Mouse (Mus musculus) heart, adult 9 months (tissue): Measurements from ENCODE around the gene Cped1.

Experiments used
- DNase-seq, 2 experiments: peaks; one replicate each; pipeline ENCODE4 v3.0.0; 2022; ENCODE audit warnings: low spot score in 2 of 2

Cped1 gene

GRCm38 (mm10) chr6:22168388-22168787 is 182.7 kb downstream of the Cped1 start:
- DNase-seq: no peak

- DNase-seq: no peak
Observed at GRCm38 (mm10) chr6:22178721-22179295, 193.1 kb downstream of the Cped1 start.

GRCm38 (mm10) chr6:22180316-22180715 is 194.6 kb downstream of the Cped1 start:
- DNase-seq: no peak

- DNase-seq: no peak
Observed at GRCm38 (mm10) chr6:22186967-22187366, 201.3 kb downstream of the Cped1 start.

GRCm38 (mm10) chr6:22189346-22190335 is 203.9 kb downstream of the Cped1 start:
- no peak for DNase-seq

GRCm38 (mm10) chr6:22198603-22199002 is 212.9 kb downstream of the Cped1 start:
- no peak for DNase-seq

GRCm38 (mm10) chr6:22199473-22199872 is 213.8 kb downstream of the Cped1 start:
- no peak for DNase-seq

- no peak for DNase-seq
Observed at GRCm38 (mm10) chr6:22200133-22200532, 214.4 kb downstream of the Cped1 start.

- no peak for DNase-seq
Observed at GRCm38 (mm10) chr6:22201879-22202278, 216.2 kb downstream of the Cped1 start.

- DNase-seq: no peak
Observed at GRCm38 (mm10) chr6:22205030-22205750, 219.5 kb downstream of the Cped1 start.

- no peak for DNase-seq
Observed at GRCm38 (mm10) chr6:22205751-22206121, 220.0 kb downstream of the Cped1 start.

GRCm38 (mm10) chr6:22206179-22206578 is 220.5 kb downstream of the Cped1 start:
- no peak for DNase-seq

GRCm38 (mm10) chr6:22206630-22207293 is 221.0 kb downstream of the Cped1 start:
- peak in 1 of 2 experiments; percentile 21 for DNase-seq

GRCm38 (mm10) chr6:22212158-22212557 is 226.4 kb downstream of the Cped1 start:
- no peak for DNase-seq

GRCm38 (mm10) chr6:22213187-22213586 is 227.5 kb downstream of the Cped1 start:
- no peak for DNase-seq

- no peak for DNase-seq
Observed at GRCm38 (mm10) chr6:22213813-22214212, 228.1 kb downstream of the Cped1 start.

- DNase-seq: no peak
Observed at GRCm38 (mm10) chr6:22214665-22215064, 228.9 kb downstream of the Cped1 start.

GRCm38 (mm10) chr6:22216276-22216973 is 230.7 kb downstream of the Cped1 start:
- DNase-seq: no peak

- DNase-seq: no peak
Observed at GRCm38 (mm10) chr6:22221134-22221533, 235.4 kb downstream of the Cped1 start.

- DNase-seq: no peak
Observed at GRCm38 (mm10) chr6:22222087-22222486, 236.4 kb downstream of the Cped1 start.

- no peak for DNase-seq
Observed at GRCm38 (mm10) chr6:22222947-22223346, 237.2 kb downstream of the Cped1 start.
